Mouse (Mus musculus) lung, postnatal 10 days (tissue): ENCODE results near the gene Ankrd17.

Source experiments
- DNase-seq: peaks from one replicate; pipeline ENCODE4 v3.0.0; 2021

The Ankrd17 gene

GRCm38 (mm10) chr5:90203168-90203567 is 163.2 kb downstream of the Ankrd17 start:
- peak; percentile 58 for DNase-seq

- no peak for DNase-seq
Measured at GRCm38 (mm10) chr5:90202447-90203117, 163.8 kb downstream of the Ankrd17 start.

GRCm38 (mm10) chr5:90199922-90200632 is 166.3 kb downstream of the Ankrd17 start:
- peak; percentile 9 for DNase-seq

- peak; percentile 73 for DNase-seq
Measured at GRCm38 (mm10) chr5:90194831-90195230, 171.5 kb downstream of the Ankrd17 start.

- DNase-seq = no peak
Measured at GRCm38 (mm10) chr5:90182782-90183181, 183.6 kb downstream of the Ankrd17 start.

- DNase-seq = no peak
Measured at GRCm38 (mm10) chr5:90179094-90179493, 187.3 kb downstream of the Ankrd17 start.

GRCm38 (mm10) chr5:90178116-90178515 is 188.3 kb downstream of the Ankrd17 start:
- DNase-seq = no peak
